In the genomic region with DNA sequence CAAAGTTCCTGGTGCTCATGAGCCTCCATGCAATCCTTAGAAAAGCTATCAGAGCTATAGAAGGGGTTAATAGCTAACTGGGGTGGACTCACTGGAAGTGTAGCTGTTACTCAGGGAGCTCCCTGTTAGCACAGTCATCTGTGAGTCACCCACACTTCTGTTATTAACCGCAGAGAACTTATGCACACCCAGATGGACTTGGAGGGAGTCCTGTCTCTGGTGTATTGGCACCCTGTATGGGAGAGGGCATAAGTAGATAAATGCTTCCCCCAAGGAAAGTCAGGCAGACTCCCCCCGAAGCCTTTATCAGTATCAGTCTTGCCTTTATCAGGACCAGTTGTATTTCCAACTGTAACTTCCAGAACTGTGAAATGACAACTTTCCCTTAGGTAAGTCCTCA, we compare ENCODE assay signal across 14 mouse cellular contexts. TPM values are rescaled to one million over a fixed set of nuclear protein-coding genes. Genes with fewer than 3 reads are reported as not detected.
DNase-seq lines count a peak whose midpoint lies in the region; ATAC-seq and TF ChIP-seq lines count a peak whose summit lies in the region.
"Had no signal": no experiment of that assay in that cellular context is flagged by ENCODE, and none has a peak within 500 bp of the region (broad histone marks: within the 10 kb centered on the region; RNA-seq: fewer than 3 reads in every experiment).

No protein-coding gene starts in this region.

- no peak for ATAC-seq in forebrain, embryonic 11.5 days (replicated peaks; ENCODE audit: low FRiP score)
- ATAC-seq in forebrain, embryonic 15.5 days (replicated peaks) = no peak
- ATAC-seq in granulocyte monocyte progenitor cell, adult 5-6 weeks (replicated peaks; ENCODE audit: poor library complexity, severe bottlenecking) = peak; percentile 70
- ATAC-seq in megakaryocyte progenitor cell, adult 5-6 weeks (replicated peaks; ENCODE audit: poor library complexity) = peak; percentile 79

- no peak for TF ChIP-seq POLR2A in MEL (IDR thresholded peaks at IDR 0.05; ENCODE audit: control insufficient read depth in 1 of 2, insufficient read depth in 1 of 2, low read depth in 1 of 2, low read length in 2 of 2, poor library complexity in 1 of 2)

- no peak for TF ChIP-seq CTCF in MEL (IDR thresholded peaks at IDR 0.05 in 2 of 3, conservative IDR thresholded peaks at IDR 0.05 in 1 of 3; ENCODE audit: control insufficient read depth in 1 of 3, insufficient read depth in 1 of 3, low read depth in 2 of 3, low read length in 3 of 3, poor library complexity in 1 of 3, severe bottlenecking in 1 of 3)

- no peaks in the 10 kb centered on the region for H3K27me3 ChIP-seq in forebrain, embryonic 11.5 days (ENCODE audit: control insufficient read depth, insufficient read depth, low read length)
- peaks cover 6% of the 10 kb centered on the region; the same call in 1 of the 2 replicates for H3K27me3 ChIP-seq in forebrain, embryonic 15.5 days
- no peaks in the 10 kb centered on the region for H3K27me3 ChIP-seq in MEL (ENCODE audit: control insufficient read depth in 1 of 2, insufficient read depth in 2 of 2, low read length in 2 of 2)
- H3K27me3 ChIP-seq: hindbrain, embryonic 12.5 days; megakaryocyte, embryonic 14.5 days; neural tube, embryonic 12.5 days had no signal

- no peaks in the 10 kb centered on the region for H3K4me1 ChIP-seq in forebrain, embryonic 11.5 days (replicated peaks; ENCODE audit: control insufficient read depth, insufficient read depth, low read length)
- H3K4me1 ChIP-seq in forebrain, embryonic 15.5 days = no peaks in the 10 kb centered on the region
- H3K4me1 ChIP-seq in MEL (ENCODE audit: control insufficient read depth in 1 of 2, insufficient read depth in 2 of 2, low read length in 2 of 2) = peaks cover 7 to 32% of the 10 kb centered on the region in 2 experiments
- H3K4me1 ChIP-seq: hindbrain, embryonic 12.5 days; neural tube, embryonic 12.5 days had no signal

- peak; percentile 93 to 97 for TF ChIP-seq EP300 in MEL (IDR thresholded peaks at IDR 0.05; ENCODE audit: low read depth in 1 of 2, low read length in 2 of 2)

- peak; percentile 33 for DNase-seq in forebrain, embryonic 11.5 days (ENCODE audit: low spot score)
- DNase-seq in MEL (ENCODE audit: low read depth, low spot score) = peak; percentile 91
- DNase-seq in neural tube, embryonic 10.5 days (ENCODE audit: extremely low spot score, low spot score) = no peak
- DNase-seq in thymus, postnatal 14 days = no peak
- DNase-seq in heart, adult 18-20 months = no peak
- DNase-seq: B cell, adult 2 months; cerebellum, postnatal 36 days had no signal

- WGBS in forebrain, embryonic 11.5 days = 90% methylated on average over 2 of the region's 2 CpGs
- WGBS in forebrain, embryonic 15.5 days = 91% methylated on average over 2 of the region's 2 CpGs

- no peak overlapping the region for H3K4me3 ChIP-seq in forebrain, embryonic 11.5 days (ENCODE audit: low read depth, low read length)
- H3K4me3 ChIP-seq in forebrain, embryonic 15.5 days = no peak overlapping the region
- no peak overlapping the region for H3K4me3 ChIP-seq in MEL (ENCODE audit: control insufficient read depth in 1 of 2, insufficient read depth in 1 of 2, low read depth in 2 of 2, low read length in 2 of 2)
- H3K4me3 ChIP-seq: hindbrain, embryonic 12.5 days; neural tube, embryonic 12.5 days had no signal

- H3K27ac ChIP-seq in forebrain, embryonic 11.5 days (ENCODE audit: low read depth, low read length) = no peak overlapping the region
- no peak overlapping the region for H3K27ac ChIP-seq in forebrain, embryonic 15.5 days (replicated peaks)
- peak overlapping the region; percentile 95 for H3K27ac ChIP-seq in MEL (ENCODE audit: control insufficient read depth, low read depth, low read length)
- H3K27ac ChIP-seq: hindbrain, embryonic 12.5 days; neural tube, embryonic 12.5 days had no signal

- no peaks in the 10 kb centered on the region for H3K79me2 ChIP-seq in MEL (ENCODE audit: control insufficient read depth, insufficient read depth, low read length, poor library complexity)

- TF ChIP-seq RAD21 in MEL (IDR thresholded peaks at IDR 0.05; ENCODE audit: low read depth, low read length) = no peak

- H3K9me3 ChIP-seq in forebrain, embryonic 11.5 days (ENCODE audit: control insufficient read depth, low read length) = peaks cover 3% of the 10 kb centered on the region; the same call in 1 of the 2 replicates
- H3K9me3 ChIP-seq in forebrain, embryonic 15.5 days = 0 out of 2 replicates have a peak, but pooled peaks cover 5% of the 10 kb centered on the region
- H3K9me3 ChIP-seq in MEL (replicated peaks; ENCODE audit: insufficient read depth, low read length) = no peaks in the 10 kb centered on the region

- no peak overlapping the region for H3K4me2 ChIP-seq in forebrain, embryonic 11.5 days (ENCODE audit: low read depth, low read length, severe bottlenecking)
- H3K4me2 ChIP-seq in forebrain, embryonic 15.5 days (replicated peaks) = no peak overlapping the region
- H3K4me2 ChIP-seq: hindbrain, embryonic 12.5 days; neural tube, embryonic 12.5 days had no signal

- no peaks in the 10 kb centered on the region for H3K36me3 ChIP-seq in forebrain, embryonic 11.5 days (ENCODE audit: control insufficient read depth, insufficient read depth, low read length)
- H3K36me3 ChIP-seq in forebrain, embryonic 15.5 days = no peaks in the 10 kb centered on the region
- peaks cover 0 to 48% of the 10 kb centered on the region in 2 experiments; a peak in 2 of 4 replicates for H3K36me3 ChIP-seq in MEL (ENCODE audit: control insufficient read depth in 1 of 2, insufficient read depth in 2 of 2, low read length in 2 of 2)
- H3K36me3 ChIP-seq: hindbrain, embryonic 12.5 days; neural tube, embryonic 12.5 days had no signal

- H3K9ac ChIP-seq in forebrain, embryonic 11.5 days (ENCODE audit: low read length) = no peak overlapping the region
- H3K9ac ChIP-seq in forebrain, embryonic 15.5 days (replicated peaks) = no peak overlapping the region
- H3K9ac ChIP-seq in MEL (ENCODE audit: control insufficient read depth, low read depth, low read length, poor library complexity, severe bottlenecking) = peak overlapping the region; percentile 6; the same call in 1 of the 2 replicates
- H3K9ac ChIP-seq: hindbrain, embryonic 12.5 days; neural tube, embryonic 12.5 days had no signal

TF ChIP-seq in MEL, 35 proteins besides CTCF, POLR2A, EP300 and RAD21 (continues in another document):
- no peak for TF ChIP-seq MXI1 (IDR thresholded peaks at IDR 0.05; ENCODE audit: low read depth, low read length)
- peak; percentile 91 for TF ChIP-seq MYB (IDR thresholded peaks at IDR 0.05; ENCODE audit: low read depth, low read length)
- no peak for TF ChIP-seq MEF2A (IDR thresholded peaks at IDR 0.05; ENCODE audit: extremely low read depth, insufficient replicate concordance, low read depth, low read length, poor library complexity, severe bottlenecking)
- TF ChIP-seq GATA1 (IDR thresholded peaks at IDR 0.05; ENCODE audit: low read depth, low read length) = peak; percentile 95
- no peak for TF ChIP-seq POLR2AphosphoS2 (IDR thresholded peaks at IDR 0.05; ENCODE audit: low read length)
- no peak for TF ChIP-seq GABPA (IDR thresholded peaks at IDR 0.05; ENCODE audit: low read depth, low read length)
- no peak for TF ChIP-seq ZC3H11A (IDR thresholded peaks at IDR 0.05; ENCODE audit: low read depth, low read length)
- no peak for TF ChIP-seq JUND (IDR thresholded peaks at IDR 0.05; ENCODE audit: low read depth, low read length)
- no peak for TF ChIP-seq RCOR1 (IDR thresholded peaks at IDR 0.05; ENCODE audit: low read depth, low read length)
- TF ChIP-seq BHLHE40 (IDR thresholded peaks at IDR 0.05; ENCODE audit: borderline replicate concordance, low read depth, low read length) = no peak
- TF ChIP-seq POLR2AphosphoS5 (IDR thresholded peaks at IDR 0.05; ENCODE audit: borderline replicate concordance, low read depth, low read length) = no peak
- TF ChIP-seq HCFC1 (IDR thresholded peaks at IDR 0.05; ENCODE audit: low read depth, low read length) = no peak
- TF ChIP-seq MAZ (IDR thresholded peaks at IDR 0.05; ENCODE audit: low read depth, low read length) = no peak
- no peak; the same call in 1 of the 2 replicates for TF ChIP-seq SIN3A (IDR thresholded peaks at IDR 0.05; ENCODE audit: low read length)
- TF ChIP-seq ZMIZ1 (IDR thresholded peaks at IDR 0.05; ENCODE audit: low read depth, low read length) = no peak
- no peak for TF ChIP-seq ZNF384 (IDR thresholded peaks at IDR 0.05; ENCODE audit: low read depth, low read length)
- TF ChIP-seq USF2 (IDR thresholded peaks at IDR 0.05; ENCODE audit: borderline replicate concordance in 1 of 2, insufficient read depth in 1 of 2, low read depth in 1 of 2, low read length in 2 of 2) = no peak
- TF ChIP-seq CHD1 (IDR thresholded peaks at IDR 0.05; ENCODE audit: low read depth, low read length) = no peak
- peak; percentile 77 for TF ChIP-seq TCF12 (IDR thresholded peaks at IDR 0.05; ENCODE audit: low read depth, low read length)
- no peak for TF ChIP-seq USF1 (IDR thresholded peaks at IDR 0.05; ENCODE audit: low read depth, low read length)
- peak; percentile 74 for TF ChIP-seq TAL1 (IDR thresholded peaks at IDR 0.05; ENCODE audit: low read length)
- TF ChIP-seq ELF1 (IDR thresholded peaks at IDR 0.05; ENCODE audit: low read depth, low read length) = no peak
- no peak for TF ChIP-seq E2F4 (IDR thresholded peaks at IDR 0.05; ENCODE audit: borderline replicate concordance, low read depth, low read length)
- TF ChIP-seq MYC (IDR thresholded peaks at IDR 0.05; ENCODE audit: low read depth, low read length) = no peak
- TF ChIP-seq NELFE (IDR thresholded peaks at IDR 0.05; ENCODE audit: low read depth, low read length) = no peak
- TF ChIP-seq SMC3 (IDR thresholded peaks at IDR 0.05; ENCODE audit: low read depth, low read length) = no peak
- TF ChIP-seq NRF1 (IDR thresholded peaks at IDR 0.05; ENCODE audit: insufficient read depth, low read depth, low read length, poor library complexity, severe bottlenecking) = no peak
- TF ChIP-seq TBP (IDR thresholded peaks at IDR 0.05; ENCODE audit: low read depth, low read length) = 0 out of 2 replicates have a peak, but pooled peaks have one; percentile 7

RNA-seq across cellular contexts. Expression of a gene that starts 18.2 kb away (rescaled TPM):
- polyA plus RNA-seq in forebrain, embryonic 11.5 days (2014; fragmentation: Nextera tagmentation; extraction: Ambion mirVana) = not detected in 2 replicates
- not detected in 2 replicates for polyA plus RNA-seq in forebrain, embryonic 15.5 days (2015; fragmentation: Nextera tagmentation; extraction: Ambion mirVana)
- not detected in 2 replicates for total RNA-seq in MEL (2012; rRNA removed)
- not detected for polyA plus RNA-seq in MEL (2012; ENCODE audit: insufficient read depth in 1 of 2, insufficient read length in 2 of 2, low read depth in 1 of 2, low replicate concordance in 2 of 2, missing spikeins in 1 of 2)
- not detected in 2 replicates for total RNA-seq in granulocyte monocyte progenitor cell, adult 5-6 weeks (2014; fragmentation: Nextera tagmentation)
- total RNA-seq in granulocyte monocyte progenitor cell, adult 5-6 weeks (2017) = not detected in 2 replicates
- total RNA-seq in megakaryocyte progenitor cell, adult 5-6 weeks (2015) = not detected in 2 replicates
- total RNA-seq in megakaryocyte progenitor cell, adult 5-6 weeks (2017) = not detected in 2 replicates
- not detected for total RNA-seq in heart, adult 18-20 months (2021)
- total RNA-seq: left cerebral cortex, postnatal 36 days had no signal
- polyA plus RNA-seq: hindbrain, embryonic 12.5 days had no signal

Comparison
In these comparisons a context has a peak if more than half of its experiments do, and no peak if none do; other contexts are left out.
1. ATAC-seq: peak in granulocyte monocyte progenitor cell, adult 5-6 weeks (single experiment) and megakaryocyte progenitor cell, adult 5-6 weeks (single experiment); none in forebrain, embryonic 11.5 days (single experiment) and forebrain, embryonic 15.5 days (single experiment).
2. DNase-seq: peak in forebrain, embryonic 11.5 days (single experiment) and MEL (single experiment); none in neural tube, embryonic 10.5 days (single experiment), thymus, postnatal 14 days (single experiment) and heart, adult 18-20 months (0 of 2).